Mouse (Mus musculus): Measurements from ENCODE around the gene Tom1l2. TPM values are rescaled to one million over a fixed set of nuclear protein-coding genes. Genes with fewer than 3 reads are reported as not detected.

The Tom1l2 gene
- total RNA-seq, 2 experiments from 2014 or later, result 97.3 to 100 TPM

DNA sequence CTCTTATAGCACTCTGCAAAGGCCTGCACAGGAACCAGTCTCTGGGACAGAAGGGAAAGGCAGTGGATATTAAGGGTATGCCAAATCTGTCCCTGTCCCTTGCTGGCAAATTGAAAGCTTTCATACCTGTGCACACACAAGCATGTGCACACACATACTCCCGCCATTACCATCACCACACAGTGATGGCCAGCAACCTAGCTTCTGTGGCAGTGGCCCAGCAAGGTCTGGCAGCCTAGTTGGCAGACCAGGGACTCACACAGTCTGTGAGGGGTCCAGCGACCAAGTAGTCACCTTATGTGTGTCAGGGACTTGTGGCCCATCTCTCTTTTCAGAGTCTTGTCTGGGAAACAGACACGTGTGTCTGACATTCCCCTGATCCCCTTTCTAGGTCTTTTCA lies 141.6 kb downstream of the Tom1l2 start:
- intact Hi-C loops (cut with DNase I), result no loop called here
- no peak for DNase-seq

DNA sequence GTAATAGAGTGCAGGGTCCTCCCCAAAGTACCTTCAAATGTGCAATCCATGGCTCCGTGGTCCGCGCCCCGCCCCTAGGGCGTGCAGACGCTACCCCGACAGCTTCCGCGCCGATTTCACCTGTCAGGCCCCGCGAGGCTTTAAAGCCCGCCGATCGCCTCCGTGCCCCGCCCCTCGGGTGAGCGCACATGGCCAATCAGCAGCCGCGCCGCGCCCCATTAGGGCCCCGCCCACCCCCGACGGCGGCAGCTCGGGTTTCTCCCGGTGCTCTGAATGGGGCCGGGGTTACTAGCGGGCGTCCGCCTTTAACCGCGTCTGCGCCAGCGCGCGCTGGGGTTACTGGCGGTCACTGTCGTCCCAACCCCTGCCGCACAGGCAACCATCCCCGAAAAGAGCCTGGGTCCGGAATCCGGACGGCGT lies 142.4 kb downstream of the Tom1l2 start:
- intact Hi-C loops (cut with DNase I), result no loop called here
- peak; percentile 95 for DNase-seq

DNA sequence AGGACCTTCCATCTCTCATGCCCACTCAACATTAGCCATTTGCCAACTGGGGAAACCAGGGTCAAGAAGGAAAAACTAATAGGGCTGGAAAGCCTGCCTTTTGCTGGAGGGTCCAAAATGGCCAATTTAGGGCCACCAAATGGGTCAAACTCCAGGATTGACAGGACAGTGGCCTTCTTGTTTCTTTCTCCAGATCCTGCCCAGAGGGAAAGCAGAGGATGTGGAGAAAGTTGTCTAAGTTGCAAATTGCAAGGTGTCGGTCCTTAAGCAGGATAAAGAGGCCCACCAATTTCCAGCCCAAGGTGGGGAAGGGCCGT lies 142.8 kb downstream of the Tom1l2 start:
- no peak for DNase-seq
- intact Hi-C loops (cut with DNase I), result no loop called here

DNA sequence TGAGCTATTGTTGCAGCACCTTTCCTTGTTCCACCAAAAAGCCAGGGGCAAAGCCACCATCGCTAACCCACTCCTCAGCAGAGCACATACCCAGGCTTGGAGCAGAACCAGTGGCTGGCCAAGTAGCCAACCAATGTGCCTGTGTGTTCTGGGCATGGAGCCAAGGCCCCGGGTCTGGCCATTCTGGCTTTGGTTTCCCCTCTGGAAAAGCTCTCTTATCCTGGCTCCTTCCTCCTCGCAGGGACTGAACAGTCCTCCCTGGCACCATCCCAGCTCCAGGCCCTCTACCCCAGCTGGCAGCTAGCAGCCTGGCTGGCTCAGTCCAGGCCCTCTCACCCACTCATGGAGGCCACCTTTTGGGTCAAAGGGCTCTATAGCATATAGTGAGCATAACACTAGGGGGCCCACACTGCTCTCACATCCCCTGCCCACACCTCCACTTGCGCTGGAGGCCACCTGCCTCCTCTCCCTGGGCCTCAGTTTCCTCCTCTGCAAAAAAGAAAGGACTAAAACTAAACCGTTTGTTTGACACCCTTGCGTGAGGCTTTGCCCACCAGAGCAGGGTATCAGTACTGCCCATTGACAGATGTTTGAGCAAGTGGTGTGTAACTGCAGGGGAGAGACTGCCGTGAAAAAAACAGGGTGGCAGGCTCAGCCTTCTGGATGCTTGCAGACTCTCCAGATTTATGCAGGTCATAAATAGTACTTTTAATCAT lies 143.3 kb downstream of the Tom1l2 start:
- DNase-seq, result peak; percentile 84 to 87
- intact Hi-C loops (cut with DNase I), result no loop called here

DNA sequence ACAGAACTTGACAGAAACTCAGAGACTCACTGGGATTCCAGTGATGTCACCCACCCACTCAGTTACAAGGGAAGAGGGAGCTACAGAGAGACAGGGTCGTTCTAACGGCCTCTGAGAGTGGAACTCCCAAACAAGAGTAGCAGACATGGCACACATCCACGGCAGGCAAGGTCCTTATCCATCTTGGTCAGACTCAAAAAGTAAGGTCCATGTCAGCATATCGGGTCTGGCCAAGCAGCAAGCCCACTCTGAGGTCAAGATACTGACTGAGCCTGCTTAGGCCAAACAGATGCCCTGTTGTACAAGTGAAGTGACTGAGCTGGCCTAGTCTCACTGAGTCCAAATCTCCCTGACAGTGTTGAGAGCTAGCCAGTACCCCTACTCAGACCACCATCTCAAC lies 144.0 kb downstream of the Tom1l2 start:
- intact Hi-C loops (cut with DNase I), result no loop called here
- no peak for DNase-seq

DNA sequence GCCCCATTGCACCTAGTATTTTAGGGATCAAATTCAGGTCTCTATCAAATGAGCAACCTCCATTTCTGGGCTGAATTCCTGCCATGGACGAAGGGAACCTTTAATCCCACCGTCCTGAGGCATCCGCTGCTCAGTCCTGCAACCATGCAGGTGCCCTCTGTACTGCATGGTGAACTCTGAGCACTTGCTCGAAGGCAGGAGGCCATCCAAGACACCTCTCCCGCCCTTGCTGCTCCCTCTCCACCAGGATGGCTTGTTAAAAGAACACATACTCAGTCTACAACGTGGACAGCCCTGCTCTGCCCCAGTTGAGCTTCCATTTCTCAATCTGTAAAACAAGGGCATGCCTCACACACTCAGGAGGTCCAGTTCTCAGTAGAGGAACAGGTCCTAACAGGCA lies 144.5 kb downstream of the Tom1l2 start:
- DNase-seq, result no peak
- intact Hi-C loops (cut with DNase I), result no loop called here

DNA sequence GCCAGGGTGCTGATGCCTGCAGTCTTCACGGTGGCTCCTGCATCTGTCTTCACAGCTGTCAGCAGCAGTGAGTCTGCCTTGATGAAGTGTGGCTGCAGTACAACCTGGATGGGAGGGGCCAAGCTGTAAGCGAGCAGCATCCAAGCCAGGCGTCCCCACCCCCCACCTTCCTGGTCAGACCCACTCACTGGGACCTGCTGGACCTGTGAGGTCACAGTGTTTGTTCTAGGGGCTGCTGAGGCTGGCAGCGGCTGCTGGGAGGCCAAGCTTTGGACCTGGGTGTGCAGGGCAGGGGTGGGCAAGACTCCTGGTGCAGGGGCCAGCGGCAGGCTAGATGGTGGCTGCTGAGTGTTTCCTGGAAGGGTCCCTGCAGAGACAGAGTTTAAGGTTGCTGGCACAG lies 146.5 kb downstream of the Tom1l2 start:
- DNase-seq, result no peak
- intact Hi-C loops (cut with DNase I), result no loop called here

DNA sequence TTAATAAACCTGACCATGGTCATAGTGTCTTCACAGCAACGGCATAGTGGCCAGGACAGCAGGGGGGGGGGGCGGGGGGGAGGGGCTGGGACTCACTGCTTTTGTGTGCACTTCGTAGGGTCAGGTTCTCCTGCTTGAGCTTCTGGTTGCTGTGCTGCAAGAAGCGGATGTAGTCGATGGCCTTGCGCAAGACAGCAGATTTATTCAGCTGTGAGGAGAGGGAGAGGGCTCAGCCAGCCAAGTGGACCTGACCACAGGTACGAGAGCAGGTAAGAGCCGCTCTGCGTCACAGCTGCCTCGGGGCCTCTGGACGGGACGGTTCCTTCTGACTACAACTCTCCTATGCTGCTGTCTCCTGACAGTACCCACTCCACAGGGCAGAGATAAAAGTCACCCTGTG lies 147.7 kb downstream of the Tom1l2 start:
- DNase-seq, result no peak
- intact Hi-C loops (cut with DNase I), result no loop called here

DNA sequence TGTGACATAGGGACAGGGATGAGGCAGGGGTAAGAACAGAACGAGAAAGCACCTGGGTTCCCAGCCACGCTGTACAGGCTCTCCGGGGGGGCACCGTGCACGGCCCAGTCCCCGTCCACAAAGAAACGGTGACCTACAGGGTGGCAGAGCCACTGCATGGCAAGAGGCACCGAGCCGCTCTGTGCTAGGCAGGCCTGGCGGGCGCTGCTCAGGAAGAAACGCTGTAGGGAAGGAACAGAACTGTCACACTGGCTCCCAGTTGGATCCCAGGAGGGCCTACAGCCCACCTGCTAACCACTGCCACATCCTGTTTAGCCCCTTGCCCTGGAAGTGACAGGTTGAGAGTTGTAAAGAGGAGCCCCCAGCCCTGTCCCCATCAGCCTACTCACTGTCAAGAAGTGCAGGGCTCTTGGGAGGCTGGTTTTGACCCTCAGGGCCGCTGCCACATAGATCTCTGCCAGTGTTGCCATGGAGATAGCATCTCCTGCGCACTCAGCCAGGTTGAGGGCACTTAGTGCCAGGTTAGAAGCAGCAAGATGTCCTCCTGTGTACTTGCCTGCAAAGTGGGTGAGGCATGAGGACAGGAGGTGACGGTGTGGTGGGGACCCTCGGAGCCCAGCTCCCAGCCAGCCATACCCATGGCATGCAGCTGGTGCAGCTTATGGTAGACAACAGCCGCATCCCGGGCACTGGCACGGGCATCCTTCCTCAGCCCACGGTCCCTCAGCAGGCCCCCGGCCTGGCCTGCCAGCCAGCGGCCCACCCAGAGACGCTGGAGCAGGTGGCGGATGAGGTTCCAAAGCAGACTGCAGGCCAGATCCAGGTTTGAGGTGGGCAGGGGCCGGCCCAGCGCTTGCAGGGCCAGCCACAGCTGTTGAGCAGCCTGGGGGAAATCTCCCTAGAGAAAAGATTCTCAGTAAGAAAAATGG lies 149.7 kb downstream of the Tom1l2 start:
- DNase-seq, result no peak
- intact Hi-C loops (cut with DNase I), result loop anchor here (2.0 to 5.0 kb wide), 2 partner anchors 82 to 134 kb away; no protein-coding TSS in a partner anchor

DNA sequence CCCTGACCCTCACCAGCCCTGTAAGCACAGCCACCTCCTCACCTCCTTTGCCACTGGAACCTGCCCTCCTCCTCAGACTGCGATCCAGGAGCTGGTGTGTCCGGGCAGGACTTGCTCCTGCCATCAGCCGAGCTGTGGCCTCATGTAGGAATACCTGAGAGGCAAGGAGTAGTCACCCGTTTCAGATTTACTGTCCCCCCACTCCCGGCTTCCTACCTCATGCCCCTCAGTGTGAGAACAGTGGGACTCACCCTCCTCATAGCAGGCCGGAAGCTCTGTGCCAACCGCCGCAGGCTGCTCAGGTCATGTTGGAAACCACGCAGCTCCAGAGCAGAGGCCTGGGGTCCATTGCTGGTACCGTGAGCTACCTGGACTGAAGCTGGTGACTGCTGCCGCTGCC lies 152.3 kb downstream of the Tom1l2 start:
- intact Hi-C loops (cut with DNase I), result loop anchor here (2.0 to 5.0 kb wide), 2 partner anchors 92 to 137 kb away; no protein-coding TSS in a partner anchor
- DNase-seq, result no peak

DNA sequence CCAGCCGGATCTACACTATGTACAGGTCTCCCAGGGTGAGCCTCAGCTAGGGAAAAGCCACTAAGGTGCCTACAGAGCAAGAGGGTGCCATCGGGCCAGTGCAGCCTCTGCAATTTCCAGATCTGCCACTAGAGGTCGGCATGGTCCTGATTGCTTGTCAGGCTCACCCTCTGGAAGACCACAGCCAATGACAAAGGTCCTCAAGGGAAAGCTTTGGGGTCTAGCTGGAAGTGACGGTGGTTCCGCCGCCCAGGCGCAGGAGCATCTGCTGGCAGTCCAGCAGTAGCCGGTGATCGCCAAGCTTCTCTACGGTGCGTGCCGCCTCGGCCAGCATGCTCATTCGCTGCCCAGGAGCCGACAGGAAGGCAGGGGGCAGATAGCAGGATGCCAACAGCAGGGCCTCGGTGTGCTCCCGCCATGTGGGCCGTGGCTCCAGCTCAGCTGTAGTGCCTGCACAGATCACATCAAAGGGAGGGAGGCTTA lies 153.0 kb downstream of the Tom1l2 start:
- peak; percentile 95 to 97 for DNase-seq
- intact Hi-C loops (cut with DNase I), result loop anchor here (1.0 to 5.0 kb wide), 4 partner anchors 93 to 213 kb away; no protein-coding TSS in a partner anchor

DNA sequence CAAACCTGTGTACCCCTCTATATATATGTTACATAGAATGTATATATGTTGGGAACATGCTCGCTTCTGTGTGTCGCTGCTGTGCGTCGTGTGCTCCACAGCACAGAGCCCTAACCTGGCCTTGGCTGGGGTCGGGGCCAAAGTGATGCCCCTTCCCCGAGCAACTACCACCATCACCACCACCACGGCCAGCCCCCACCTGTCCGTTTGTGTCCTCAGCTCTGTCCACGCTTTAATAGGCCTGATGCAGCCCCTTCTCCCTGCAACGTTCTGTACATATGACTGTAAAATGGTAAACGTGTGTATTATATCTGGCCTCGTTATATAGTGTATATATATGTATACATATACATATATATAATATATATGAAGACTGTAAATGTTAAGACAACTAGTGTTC lies 154.1 kb downstream of the Tom1l2 start:
- intact Hi-C loops (cut with DNase I), result loop anchor here (1.0 to 2.0 kb wide), 2 partner anchors 94 to 214 kb away; no protein-coding TSS in a partner anchor

DNA sequence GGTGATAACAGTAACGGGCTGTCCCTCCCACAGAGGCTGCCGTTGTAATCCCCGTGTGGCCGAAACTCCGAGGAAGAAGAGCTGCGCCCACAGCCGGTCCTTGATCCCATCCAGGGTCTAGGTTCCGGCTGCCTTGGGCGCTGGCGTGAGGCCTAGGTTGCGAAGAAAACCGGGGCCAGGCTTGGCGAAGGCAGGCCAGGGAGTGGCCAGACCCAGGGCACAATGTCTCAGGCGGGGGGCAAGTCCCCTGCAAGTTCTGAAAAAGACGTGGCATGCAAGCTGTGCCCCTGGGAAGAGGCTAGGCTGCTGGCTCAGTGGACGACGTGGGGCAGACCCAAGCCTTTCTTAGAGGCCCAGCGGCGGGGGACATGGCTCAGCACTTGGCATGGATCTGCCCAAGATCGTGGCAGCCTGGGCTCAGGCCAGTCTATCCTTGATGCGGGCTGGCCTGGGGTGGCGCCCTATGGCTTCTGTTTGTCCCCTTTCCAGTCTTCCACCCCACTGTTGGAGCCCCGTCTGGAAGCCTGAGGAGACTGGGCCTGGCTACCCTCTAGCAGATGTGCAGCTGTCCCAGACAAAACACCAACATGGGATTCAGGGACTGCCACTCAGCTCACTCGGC lies 154.6 kb downstream of the Tom1l2 start:
- intact Hi-C loops (cut with DNase I), result loop anchor here (2.0 kb wide), 1 partner anchor 215 kb away; no protein-coding TSS in a partner anchor
- DNase-seq, result no peak

More for the DNA sequence above, 154.1 kb downstream of the Tom1l2 start:
- DNase-seq, result no peak

DNA sequence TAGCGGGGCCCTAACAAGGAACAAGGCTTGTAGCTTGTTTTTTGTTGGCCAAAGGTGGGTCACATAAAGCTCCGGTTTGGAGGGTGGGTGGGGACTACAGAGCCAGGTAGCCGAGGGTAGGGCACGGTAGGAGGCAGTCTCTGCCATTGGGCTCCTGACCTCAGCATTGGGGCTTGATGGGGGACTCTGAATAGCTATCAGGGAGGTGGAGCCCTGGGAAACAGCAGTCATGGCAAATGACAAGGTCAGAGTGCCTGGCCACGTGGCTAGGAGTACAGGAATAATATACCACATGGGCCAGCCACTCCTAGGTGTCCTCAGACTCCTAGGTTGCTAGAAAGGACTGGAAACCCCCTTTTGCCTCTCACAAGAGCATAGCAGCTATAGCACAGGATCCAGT lies 156.4 kb downstream of the Tom1l2 start:
- intact Hi-C loops (cut with DNase I), result no loop called here
- no peak for DNase-seq

DNA sequence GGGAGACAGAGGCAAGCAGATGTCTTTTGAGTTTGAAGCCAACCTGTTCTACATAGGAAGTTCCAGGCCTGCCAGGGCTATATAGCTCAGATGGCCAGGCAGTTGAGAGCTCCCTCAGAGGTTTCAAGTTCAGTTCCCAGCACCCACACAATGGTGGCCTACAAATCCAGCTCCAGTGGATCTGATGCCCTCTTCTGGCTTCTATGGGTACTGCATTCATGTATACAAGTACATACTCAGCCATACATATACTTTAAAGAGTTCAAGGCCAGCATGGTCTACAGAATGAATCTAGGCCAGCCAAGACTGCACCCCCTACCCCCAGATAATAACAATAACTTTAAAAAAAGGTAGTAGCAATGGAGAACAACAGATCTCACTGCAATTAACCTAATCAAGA lies 157.6 kb downstream of the Tom1l2 start:
- DNase-seq, result no peak
- intact Hi-C loops (cut with DNase I), result no loop called here

DNA sequence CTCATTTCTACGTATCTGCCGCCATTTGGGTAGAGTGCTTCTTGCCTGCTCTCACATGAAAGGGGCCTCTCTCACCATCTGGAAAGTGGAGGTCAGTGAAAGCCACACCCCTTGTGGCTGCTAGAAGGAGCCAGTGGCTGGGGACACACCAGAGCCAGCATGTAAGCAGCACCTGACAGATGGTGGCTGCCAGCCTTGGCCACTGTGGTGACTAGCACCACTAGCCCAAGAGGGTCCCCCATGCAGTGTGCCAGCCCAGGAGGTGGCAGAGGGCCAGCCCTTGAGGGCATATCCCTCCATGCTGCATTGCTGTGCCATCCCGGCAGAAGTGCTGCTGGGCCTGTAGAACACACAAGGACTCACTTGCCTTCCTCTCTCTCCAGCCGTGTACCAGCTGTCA lies 159.1 kb downstream of the Tom1l2 start:
- intact Hi-C loops (cut with DNase I), result no loop called here
- DNase-seq, result no peak

DNA sequence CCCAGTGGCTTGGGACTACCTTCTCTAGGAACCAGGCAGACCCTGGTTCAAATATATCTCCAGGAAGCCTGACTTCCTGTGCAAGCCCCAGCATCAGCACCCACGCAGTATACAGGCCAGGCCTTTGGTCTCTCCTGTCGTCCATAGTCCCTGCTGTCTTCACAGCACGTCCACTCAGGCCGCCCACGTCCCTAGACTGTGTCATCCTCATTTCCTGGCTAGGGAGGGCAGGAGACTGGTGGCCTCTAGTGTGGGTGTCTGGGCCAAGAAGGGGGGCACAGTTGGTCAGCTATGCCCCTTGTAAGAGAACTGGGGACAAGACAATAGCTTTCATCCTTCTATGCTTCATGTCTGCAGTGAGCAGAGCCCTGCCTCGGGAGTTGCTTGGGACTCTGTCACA lies 160.2 kb downstream of the Tom1l2 start:
- intact Hi-C loops (cut with DNase I), result no loop called here

DNA sequence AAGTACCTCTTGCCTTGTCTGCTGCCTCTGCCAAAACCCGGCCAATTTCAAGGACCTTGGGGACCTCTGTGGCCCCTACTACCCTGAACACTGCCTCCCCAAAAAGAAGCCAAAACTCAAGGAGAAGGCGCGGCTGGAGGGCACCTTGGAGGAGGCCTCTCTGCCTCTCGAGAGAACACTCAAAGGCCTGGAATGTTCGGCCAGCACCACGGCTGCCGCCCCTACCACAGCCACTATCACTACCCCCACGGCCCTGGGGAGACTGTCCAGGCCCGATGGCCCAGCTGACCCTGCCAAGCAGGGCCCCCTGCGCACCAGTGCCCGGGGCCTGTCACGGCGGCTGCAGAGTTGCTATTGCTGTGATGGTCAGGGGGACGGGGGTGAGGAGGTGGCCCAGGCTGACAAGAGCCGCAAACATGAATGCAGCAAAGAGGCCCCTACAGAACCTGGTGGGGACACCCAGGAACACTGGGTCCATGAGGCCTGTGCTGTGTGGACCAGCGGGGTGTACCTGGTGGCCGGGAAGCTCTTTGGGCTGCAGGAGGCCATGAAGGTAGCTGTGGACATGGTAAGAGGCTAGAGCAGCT lies 162.6 kb downstream of the Tom1l2 start:
- intact Hi-C loops (cut with DNase I), result no loop called here
- no peak for DNase-seq

More for the DNA sequence above, 160.2 kb downstream of the Tom1l2 start:
- no peak for DNase-seq

DNA sequence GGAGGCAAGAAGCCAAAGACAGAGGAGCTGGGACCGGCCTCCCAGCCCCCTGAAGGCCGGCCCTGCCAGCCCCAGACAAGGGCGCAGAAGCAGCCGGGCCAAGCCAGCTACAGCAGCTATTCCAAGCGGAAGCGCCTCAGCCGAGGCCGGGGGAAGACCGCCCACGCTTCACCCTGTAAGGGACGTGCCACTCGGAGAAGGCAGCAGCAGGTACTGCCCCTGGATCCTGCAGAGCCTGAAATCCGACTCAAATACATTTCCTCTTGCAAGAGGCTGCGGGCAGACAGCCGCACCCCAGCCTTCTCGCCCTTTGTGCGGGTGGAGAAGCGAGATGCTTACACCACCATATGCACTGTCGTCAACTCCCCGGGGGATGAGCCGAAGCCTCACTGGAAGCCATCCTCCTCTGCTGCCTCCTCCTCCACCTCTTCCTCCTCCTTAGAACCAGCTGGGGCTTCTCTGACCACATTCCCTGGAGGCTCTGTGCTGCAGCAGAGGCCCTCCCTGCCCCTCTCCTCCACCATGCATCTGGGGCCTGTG lies 163.1 kb downstream of the Tom1l2 start:
- intact Hi-C loops (cut with DNase I), result no loop called here
- peak; percentile 66 to 76 for DNase-seq

DNA sequence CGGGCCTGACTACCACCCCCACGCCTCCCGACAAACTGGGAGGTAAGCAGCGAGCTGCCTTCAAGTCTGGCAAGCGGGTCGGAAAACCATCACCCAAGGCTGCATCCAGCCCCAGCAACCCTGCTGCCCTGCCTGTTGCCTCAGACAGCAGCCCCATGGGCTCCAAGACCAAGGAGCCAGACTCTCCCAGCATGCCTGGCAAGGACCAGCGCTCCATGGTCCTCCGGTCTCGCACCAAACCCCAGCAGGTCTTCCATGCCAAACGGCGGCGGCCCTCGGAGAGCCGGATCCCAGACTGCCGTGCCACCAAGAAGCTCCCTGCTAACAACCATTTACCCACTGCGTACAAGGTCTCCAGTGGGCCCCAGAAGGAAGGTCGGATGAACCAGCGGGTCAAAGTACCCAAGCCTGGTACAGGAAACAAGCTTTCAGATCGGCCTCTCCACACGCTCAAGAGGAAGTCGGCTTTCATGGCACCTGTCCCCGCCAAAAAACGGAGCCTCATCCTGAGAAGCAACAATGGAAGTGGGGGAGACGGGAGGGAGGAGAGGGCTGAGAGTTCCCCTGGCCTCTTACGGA lies 164.3 kb downstream of the Tom1l2 start:
- intact Hi-C loops (cut with DNase I), result no loop called here
- no peak for DNase-seq

Measured in heart, postnatal 10 days (tissue).